Mouse (Mus musculus): Measurements from ENCODE around the gene Fpr1. TPM values are rescaled to one million over a fixed set of nuclear protein-coding genes. Genes with fewer than 3 reads are reported as not detected.
"Not testable (repeated sequence)": the region's sequence is repeated elsewhere in the genome, so short reads cannot be mapped to it uniquely, and the experiment has no call there.

Gene Fpr1
- polyA plus RNA-seq, 1 experiment from 2014 or later: not detected

- Histone ChIP-seq H3K36me3 (replicated peaks) (peaks cover 20% of the 10 kb centered on the region), H3K4me1 (peaks cover 7% of the 10 kb centered on the region), H3K27ac (no peak overlapping the region), H3K27me3 (peaks cover 19% of the 10 kb centered on the region), H3K4me3 (replicated peaks) (no peak overlapping the region), H3K9ac (no peak overlapping the region), H3K9me3 (no peaks in the 10 kb centered on the region), H3K4me2 (no peak overlapping the region)
- ATAC-seq (ENCODE audit: low FRiP score): no peak
- 72% methylated on average over 10 of the region's 10 CpGs for WGBS
These were observed 38.3 kb downstream of the Fpr1 start for GRCm38 (mm10) chr17:17845187-17846027.

- peaks cover 26% of the 10 kb centered on the region for H3K36me3 ChIP-seq (replicated peaks)
These were observed 39.1 kb downstream of the Fpr1 start for GRCm38 (mm10) chr17:17844606-17845005.

GRCm38 (mm10) chr17:17843534-17844261, 40.0 kb downstream of the Fpr1 start:
- peaks cover 2% of the 10 kb centered on the region for H3K4me1 ChIP-seq
- 0 out of 2 replicates have a peak, but pooled peaks cover 5% of the 10 kb centered on the region for H3K27me3 ChIP-seq
- no peaks in the 10 kb centered on the region for H3K9me3 ChIP-seq
- H3K9ac ChIP-seq: no peak overlapping the region
- 79% methylated on average over 27 of the region's 27 CpGs for WGBS
- ATAC-seq (ENCODE audit: low FRiP score): peak; percentile 36
- peaks cover 30% of the 10 kb centered on the region for H3K36me3 ChIP-seq (replicated peaks)
- no peak overlapping the region for H3K4me3 ChIP-seq (replicated peaks)
- H3K4me2 ChIP-seq: no peak overlapping the region
- H3K27ac ChIP-seq: no peak overlapping the region

More at GRCm38 (mm10) chr17:17844606-17845005, 39.1 kb downstream of the Fpr1 start:
- not testable (repeated sequence) for H3K4me1 ChIP-seq; H3K27ac ChIP-seq; H3K9me3 ChIP-seq; H3K4me2 ChIP-seq; ATAC-seq (ENCODE audit: low FRiP score); H3K9ac ChIP-seq; H3K4me3 ChIP-seq (replicated peaks)
- 90% methylated on average over 3 of the region's 3 CpGs for WGBS
- H3K27me3 ChIP-seq: peaks cover 11% of the 10 kb centered on the region

GRCm38 (mm10) chr17:17840796-17841195, 42.9 kb downstream of the Fpr1 start:
- peaks cover 43% of the 10 kb centered on the region for H3K36me3 ChIP-seq (replicated peaks)
- H3K27me3 ChIP-seq: no peaks in the 10 kb centered on the region
- H3K27ac ChIP-seq: no peak overlapping the region
- no peak overlapping the region for H3K4me2 ChIP-seq
- H3K9ac ChIP-seq: no peak overlapping the region
- peaks cover 29% of the 10 kb centered on the region for H3K4me1 ChIP-seq
- WGBS: 94% methylated on average over 7 of the region's 7 CpGs
- H3K4me3 ChIP-seq (replicated peaks): no peak overlapping the region
- ATAC-seq (ENCODE audit: low FRiP score): no peak
- H3K9me3 ChIP-seq: no peaks in the 10 kb centered on the region

GRCm38 (mm10) chr17:17839276-17839675, 44.5 kb downstream of the Fpr1 start:
- H3K4me1 ChIP-seq: peaks cover 44% of the 10 kb centered on the region
- no peaks in the 10 kb centered on the region for H3K27me3 ChIP-seq
- H3K4me3 ChIP-seq (replicated peaks): no peak overlapping the region
- H3K27ac ChIP-seq: no peak overlapping the region
- ATAC-seq (ENCODE audit: low FRiP score): no peak
- no peak overlapping the region for H3K4me2 ChIP-seq
- peaks cover 49% of the 10 kb centered on the region for H3K36me3 ChIP-seq (replicated peaks)
- H3K9ac ChIP-seq: no peak overlapping the region
- no peaks in the 10 kb centered on the region for H3K9me3 ChIP-seq
- 98% methylated on average over 2 of the region's 2 CpGs for WGBS

- under 1% methylated on average over 38 of the region's 43 CpGs for WGBS
- Histone ChIP-seq H3K9ac (peak overlapping the region; percentile 53), H3K27ac (peak overlapping the region; percentile 87), H3K27me3 (no peaks in the 10 kb centered on the region), H3K4me3 (replicated peaks) (peak overlapping the region; percentile 48), H3K4me1 (peaks cover 56% of the 10 kb centered on the region), H3K9me3 (no peaks in the 10 kb centered on the region), H3K36me3 (replicated peaks) (peaks cover 56% of the 10 kb centered on the region), H3K4me2 (peak overlapping the region; percentile 68)
- peak; percentile 96 for ATAC-seq (ENCODE audit: low FRiP score)
These were observed 45.6 kb downstream of the Fpr1 start for GRCm38 (mm10) chr17:17837919-17838701.

- peaks cover 60% of the 10 kb centered on the region for H3K36me3 ChIP-seq (replicated peaks)
- peak overlapping the region; percentile 68 for H3K4me2 ChIP-seq
- H3K27ac ChIP-seq: peak overlapping the region; percentile 87
- H3K27me3 ChIP-seq: no peaks in the 10 kb centered on the region
- H3K9me3 ChIP-seq: no peaks in the 10 kb centered on the region
- H3K4me1 ChIP-seq: peaks cover 60% of the 10 kb centered on the region
- 0 out of 2 replicates have a peak, but pooled peaks have one; percentile 2 for ATAC-seq (ENCODE audit: low FRiP score)
- H3K9ac ChIP-seq: peak overlapping the region; percentile 53
- 5% methylated on average over 13 of the region's 13 CpGs for WGBS
- peak overlapping the region; percentile 48 for H3K4me3 ChIP-seq (replicated peaks)
These were observed 46.3 kb downstream of the Fpr1 start for GRCm38 (mm10) chr17:17837426-17837825.

- ATAC-seq (ENCODE audit: low FRiP score): no peak
- Histone ChIP-seq H3K9ac (no peak overlapping the region), H3K36me3 (replicated peaks) (peaks cover 67% of the 10 kb centered on the region), H3K4me1 (peaks cover 70% of the 10 kb centered on the region), H3K4me2 (no peak overlapping the region), H3K27me3 (no peaks in the 10 kb centered on the region), H3K4me3 (replicated peaks) (no peak overlapping the region), H3K27ac (no peak overlapping the region), H3K9me3 (no peaks in the 10 kb centered on the region)
- 80% methylated on average over 5 of the region's 5 CpGs for WGBS
These were observed 47.6 kb downstream of the Fpr1 start for GRCm38 (mm10) chr17:17836101-17836500.

- 17% methylated on average over 1 of the region's 1 CpGs for WGBS
- peaks cover 82% of the 10 kb centered on the region for H3K4me1 ChIP-seq
- no peak overlapping the region for H3K4me2 ChIP-seq
- no peak overlapping the region for H3K4me3 ChIP-seq (replicated peaks)
- no peaks in the 10 kb centered on the region for H3K9me3 ChIP-seq
- H3K27ac ChIP-seq: no peak overlapping the region
- no peak overlapping the region for H3K9ac ChIP-seq
- no peaks in the 10 kb centered on the region for H3K27me3 ChIP-seq
- no peak for ATAC-seq (ENCODE audit: low FRiP score)
- H3K36me3 ChIP-seq (replicated peaks): peaks cover 61% of the 10 kb centered on the region
These were observed 48.8 kb downstream of the Fpr1 start for GRCm38 (mm10) chr17:17834896-17835295.

- peaks cover 61% of the 10 kb centered on the region for H3K4me1 ChIP-seq
- peaks cover 39% of the 10 kb centered on the region for H3K36me3 ChIP-seq (replicated peaks)
- no peaks in the 10 kb centered on the region for H3K9me3 ChIP-seq
- no peaks in the 10 kb centered on the region for H3K27me3 ChIP-seq
- H3K27ac ChIP-seq: no peak overlapping the region
- ATAC-seq (ENCODE audit: low FRiP score): no peak
- peak overlapping the region; percentile 89; the same call in 1 of the 2 replicates for H3K4me3 ChIP-seq (replicated peaks)
- 76% methylated on average over 7 of the region's 7 CpGs for WGBS
- peak overlapping the region; percentile 87 for H3K4me2 ChIP-seq
- H3K9ac ChIP-seq: no peak overlapping the region
These were observed 53.0 kb downstream of the Fpr1 start for GRCm38 (mm10) chr17:17830731-17831130.

- H3K9ac ChIP-seq: peak overlapping the region; percentile 92
- 58% methylated on average over 18 of the region's 23 CpGs for WGBS
- peak overlapping the region; percentile 87 for H3K4me2 ChIP-seq
- H3K27me3 ChIP-seq: no peaks in the 10 kb centered on the region
- H3K9me3 ChIP-seq: no peaks in the 10 kb centered on the region
- no peak for ATAC-seq (ENCODE audit: low FRiP score)
- peaks cover 37% of the 10 kb centered on the region for H3K36me3 ChIP-seq (replicated peaks)
- peak overlapping the region; percentile 89 for H3K4me3 ChIP-seq (replicated peaks)
- H3K4me1 ChIP-seq: peaks cover 57% of the 10 kb centered on the region
- H3K27ac ChIP-seq: peak overlapping the region; percentile 100
These were observed 53.8 kb downstream of the Fpr1 start for GRCm38 (mm10) chr17:17829816-17830535.

Measured in forebrain, embryonic 12.5 days (tissue).